Mouse (Mus musculus): Measurements from ENCODE around the gene Kmt5c.
A peak's percentile ranks its signal among the peaks of the same experiment; 100 is the strongest.

Kmt5c gene

GRCm38 (mm10) chr7:4739544-4740275 is at the start of gene Kmt5c:
Gene Kmt5c (plus strand): TSS chr7:4740115.
- peak; percentile 100 for DNase-seq (ENCODE audit: low read depth, low spot score)

- no peak for DNase-seq (ENCODE audit: low read depth, low spot score)
These were observed 49.5 kb upstream of the Kmt5c start, which contains the start of gene Brsk1 for GRCm38 (mm10) chr7:4690387-4690786. Gene Brsk1 (plus strand): TSS chr7:4690604.

- DNase-seq (ENCODE audit: low read depth, low spot score), result no peak
These were observed 48.8 kb upstream of the Kmt5c start for GRCm38 (mm10) chr7:4690951-4691653.

GRCm38 (mm10) chr7:4693004-4693403 is 46.9 kb upstream of the Kmt5c start:
- DNase-seq (ENCODE audit: low read depth, low spot score), result no peak

- peak; percentile 32 for DNase-seq (ENCODE audit: low read depth, low spot score)
These were observed 37.6 kb upstream of the Kmt5c start for GRCm38 (mm10) chr7:4702334-4702733.

- no peak for DNase-seq (ENCODE audit: low read depth, low spot score)
These were observed 36.7 kb upstream of the Kmt5c start for GRCm38 (mm10) chr7:4703195-4703594.

GRCm38 (mm10) chr7:4705098-4705497 is 34.8 kb upstream of the Kmt5c start:
- DNase-seq (ENCODE audit: low read depth, low spot score), result no peak

- no peak for DNase-seq (ENCODE audit: low read depth, low spot score)
These were observed 27.3 kb upstream of the Kmt5c start for GRCm38 (mm10) chr7:4712594-4712993.

- no peak for DNase-seq (ENCODE audit: low read depth, low spot score)
These were observed 23.0 kb upstream of the Kmt5c start for GRCm38 (mm10) chr7:4716955-4717354.

GRCm38 (mm10) chr7:4719276-4719675 is 20.6 kb upstream of the Kmt5c start:
- DNase-seq (ENCODE audit: low read depth, low spot score), result no peak

GRCm38 (mm10) chr7:4723508-4723907 is 16.4 kb upstream of the Kmt5c start:
- DNase-seq (ENCODE audit: low read depth, low spot score), result no peak

GRCm38 (mm10) chr7:4724359-4724758 is 15.6 kb upstream of the Kmt5c start:
- no peak for DNase-seq (ENCODE audit: low read depth, low spot score)

GRCm38 (mm10) chr7:4725169-4725568 is 14.7 kb upstream of the Kmt5c start, which contains the start of gene Tmem150b:
Gene Tmem150b (minus strand): TSS chr7:4725249.
- DNase-seq (ENCODE audit: low read depth, low spot score), result no peak

- no peak for DNase-seq (ENCODE audit: low read depth, low spot score)
These were observed 8.8 kb upstream of the Kmt5c start for GRCm38 (mm10) chr7:4731090-4731489.

- DNase-seq (ENCODE audit: low read depth, low spot score), result no peak
These were observed 6.9 kb upstream of the Kmt5c start for GRCm38 (mm10) chr7:4732968-4733392.

GRCm38 (mm10) chr7:4739041-4739543 is 823 bp upstream of the Kmt5c start:
- DNase-seq (ENCODE audit: low read depth, low spot score), result no peak

GRCm38 (mm10) chr7:4740309-4740727 is 403 bp downstream of the Kmt5c start:
- DNase-seq (ENCODE audit: low read depth, low spot score), result no peak

GRCm38 (mm10) chr7:4741151-4741550 is 1.2 kb downstream of the Kmt5c start:
- peak; percentile 51 for DNase-seq (ENCODE audit: low read depth, low spot score)

- DNase-seq (ENCODE audit: low read depth, low spot score), result no peak
These were observed 2.0 kb downstream of the Kmt5c start for GRCm38 (mm10) chr7:4741672-4742481.

- no peak for DNase-seq (ENCODE audit: low read depth, low spot score)
These were observed 2.5 kb downstream of the Kmt5c start for GRCm38 (mm10) chr7:4742482-4742819.

- no peak for DNase-seq (ENCODE audit: low read depth, low spot score)
These were observed 3.4 kb downstream of the Kmt5c start for GRCm38 (mm10) chr7:4743354-4743753.

GRCm38 (mm10) chr7:4744886-4745285 is 5.0 kb downstream of the Kmt5c start:
- no peak for DNase-seq (ENCODE audit: low read depth, low spot score)
